Mouse (Mus musculus): Measurements from ENCODE around the gene Ap1m2. TPM values are rescaled to one million over a fixed set of nuclear protein-coding genes. Genes with fewer than 3 reads are reported as not detected.

Gene Ap1m2
- polyA plus RNA-seq, 1 experiment from 2014 or later = 16.3 TPM

DNA sequence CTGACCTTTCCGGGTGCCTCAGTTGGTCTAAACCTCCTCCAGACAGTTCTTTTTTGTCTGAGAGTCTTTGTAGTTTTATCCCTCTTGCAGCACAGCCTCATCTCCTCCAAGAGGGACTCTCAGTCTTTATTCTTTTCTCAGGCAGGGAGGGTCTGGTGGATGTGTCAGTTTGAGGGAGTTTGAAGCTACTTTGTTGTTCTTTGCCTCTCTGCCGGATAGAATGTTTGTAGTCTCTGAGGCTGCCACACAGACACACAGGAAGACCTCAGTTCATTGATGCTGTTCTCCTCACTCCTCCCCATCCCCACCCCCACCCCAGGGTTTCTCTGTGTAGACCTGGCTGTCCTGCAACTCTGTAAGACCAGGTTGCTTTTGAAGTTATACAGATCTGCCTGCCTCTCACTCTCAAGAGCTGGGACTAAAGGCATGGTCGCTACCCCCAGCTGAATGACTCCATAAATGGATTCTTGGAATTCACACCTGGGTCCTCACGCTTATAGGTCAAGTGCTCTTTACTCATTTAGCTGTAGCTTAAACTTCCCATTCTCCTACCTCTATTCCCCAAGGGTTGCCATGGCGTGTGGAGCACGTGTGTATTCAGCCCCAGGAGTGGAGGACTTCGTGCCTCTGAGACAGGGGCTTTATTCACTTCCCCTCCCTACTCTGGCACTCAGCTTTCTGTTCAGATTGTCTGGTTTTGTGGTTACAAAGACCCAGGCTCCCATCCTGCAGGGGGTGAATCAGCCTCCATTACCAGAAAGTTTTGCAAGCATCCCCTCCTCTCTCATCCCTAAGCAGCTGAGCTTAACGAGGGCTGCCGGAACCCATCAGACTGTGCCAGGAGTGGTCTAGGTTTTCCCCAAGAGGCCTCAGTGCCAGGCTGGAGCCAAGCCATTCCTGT lies 20.3 kb upstream of the Ap1m2 start:
- no peak overlapping the region for H3K27ac ChIP-seq (replicated peaks; ENCODE audit: low read depth, low read length)
- no peaks in the 10 kb centered on the region for H3K9me3 ChIP-seq (replicated peaks; ENCODE audit: control insufficient read depth, low read length)
- 40% methylated on average over 9 of the region's 9 CpGs for WGBS
- no peaks in the 10 kb centered on the region; the same call in 1 of the 2 replicates for H3K4me1 ChIP-seq (ENCODE audit: control insufficient read depth, insufficient read depth, low read length)
- DNase-seq (ENCODE audit: low spot score) (peak; percentile 9), ATAC-seq (replicated peaks; ENCODE audit: insufficient number of reproducible peaks, low FRiP score, low TSS enrichment, low read depth) (peak; percentile 8; the same call in 1 of the 2 replicates)
- no peak overlapping the region for H3K4me3 ChIP-seq (ENCODE audit: low read depth, low read length)
- H3K4me2 ChIP-seq (ENCODE audit: low read depth, low read length) = no peak overlapping the region
- H3K27me3 ChIP-seq (ENCODE audit: control insufficient read depth, insufficient read depth, low read length) = no peaks in the 10 kb centered on the region
- no peak overlapping the region for H3K9ac ChIP-seq (replicated peaks; ENCODE audit: low read length)
- H3K36me3 ChIP-seq (replicated peaks; ENCODE audit: control insufficient read depth, insufficient read depth, low read depth, low read length) = no peaks in the 10 kb centered on the region

GRCm38 (mm10) chr9:21331365-21332140 lies 19.4 kb upstream of the Ap1m2 start:
- no peak overlapping the region for H3K9ac ChIP-seq (replicated peaks; ENCODE audit: low read length)
- no peak overlapping the region for H3K27ac ChIP-seq (replicated peaks; ENCODE audit: low read depth, low read length)

DNA sequence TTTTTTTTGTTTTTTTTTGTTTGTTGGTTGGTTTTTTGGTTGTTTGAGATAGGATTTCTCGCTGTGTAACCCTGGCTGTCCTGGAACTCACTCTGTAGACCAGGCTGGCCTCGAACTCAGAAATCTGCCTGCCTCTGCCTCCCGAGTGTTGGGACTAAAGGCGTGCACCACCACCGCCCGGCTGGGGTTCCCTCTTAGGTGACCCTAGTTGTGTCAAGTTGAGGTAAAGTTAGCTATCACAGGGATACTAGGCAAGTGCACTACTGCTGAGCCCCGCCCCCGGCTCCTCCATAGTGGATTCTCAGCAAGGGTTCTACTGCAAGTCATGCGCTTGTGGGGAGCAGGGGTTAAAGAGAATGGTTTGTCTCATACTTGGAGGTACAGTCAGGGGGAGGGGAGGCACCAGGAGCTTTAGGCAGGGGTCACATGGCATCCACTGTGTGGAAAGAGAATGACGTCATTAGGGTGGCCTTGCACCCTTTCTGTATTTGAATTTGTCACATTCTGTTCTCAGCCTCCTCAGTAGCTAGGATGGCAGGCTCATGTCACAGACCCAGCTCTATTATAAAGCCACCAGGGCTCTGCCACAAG lies 17.7 kb upstream of the Ap1m2 start:
- ATAC-seq (replicated peaks; ENCODE audit: insufficient number of reproducible peaks, low FRiP score, low TSS enrichment, low read depth) (no peak), DNase-seq (ENCODE audit: low spot score) (no peak)
- Histone ChIP-seq H3K9ac (replicated peaks; ENCODE audit: low read length) (no peak overlapping the region), H3K4me1 (ENCODE audit: control insufficient read depth, insufficient read depth, low read length) (no peaks in the 10 kb centered on the region; the same call in 1 of the 2 replicates), H3K4me3 (ENCODE audit: low read depth, low read length) (no peak overlapping the region), H3K36me3 (replicated peaks; ENCODE audit: control insufficient read depth, insufficient read depth, low read depth, low read length) (no peaks in the 10 kb centered on the region), H3K27me3 (ENCODE audit: control insufficient read depth, insufficient read depth, low read length) (no peaks in the 10 kb centered on the region), H3K9me3 (replicated peaks; ENCODE audit: control insufficient read depth, low read length) (no peaks in the 10 kb centered on the region), H3K27ac (replicated peaks; ENCODE audit: low read depth, low read length) (no peak overlapping the region), H3K4me2 (ENCODE audit: low read depth, low read length) (no peak overlapping the region)
- WGBS = 94% methylated on average over 10 of the region's 10 CpGs

More at GRCm38 (mm10) chr9:21331365-21332140, 19.4 kb upstream of the Ap1m2 start:
- Histone ChIP-seq H3K36me3 (replicated peaks; ENCODE audit: control insufficient read depth, insufficient read depth, low read depth, low read length) (no peaks in the 10 kb centered on the region), H3K4me3 (ENCODE audit: low read depth, low read length) (no peak overlapping the region), H3K27me3 (ENCODE audit: control insufficient read depth, insufficient read depth, low read length) (no peaks in the 10 kb centered on the region), H3K4me1 (ENCODE audit: control insufficient read depth, insufficient read depth, low read length) (no peaks in the 10 kb centered on the region; the same call in 1 of the 2 replicates), H3K9me3 (replicated peaks; ENCODE audit: control insufficient read depth, low read length) (no peaks in the 10 kb centered on the region), H3K4me2 (ENCODE audit: low read depth, low read length) (no peak overlapping the region)
- DNase-seq (ENCODE audit: low spot score) = no peak
- no peak for ATAC-seq (replicated peaks; ENCODE audit: insufficient number of reproducible peaks, low FRiP score, low TSS enrichment, low read depth)
- WGBS = 87% methylated on average over 12 of the region's 12 CpGs

DNA sequence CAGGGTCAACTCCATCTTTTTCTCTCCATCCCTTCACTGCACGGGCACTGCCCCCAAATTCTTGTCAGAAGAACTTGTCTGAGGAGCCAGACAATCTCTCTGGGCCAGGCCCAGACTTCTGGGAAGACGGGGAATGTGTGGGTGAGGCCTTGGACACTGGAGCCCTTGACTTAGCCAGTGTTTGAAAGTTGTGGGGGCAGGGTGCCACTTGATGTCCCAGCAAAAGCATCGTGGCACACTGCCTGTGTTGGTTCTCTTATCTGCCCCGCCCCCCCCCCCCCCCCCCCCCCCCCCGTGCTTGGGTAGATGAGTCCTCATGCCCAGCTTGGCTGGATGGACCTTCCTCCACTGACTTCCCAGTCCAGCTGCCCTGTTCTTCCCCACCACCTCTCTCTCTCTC lies 16.9 kb upstream of the Ap1m2 start:
- H3K27ac ChIP-seq (replicated peaks; ENCODE audit: low read depth, low read length) = no peak overlapping the region
- DNase-seq (ENCODE audit: low spot score) = no peak
- H3K9ac ChIP-seq (replicated peaks; ENCODE audit: low read length) = no peak overlapping the region
- H3K4me1 ChIP-seq (ENCODE audit: control insufficient read depth, insufficient read depth, low read length) = no peaks in the 10 kb centered on the region; the same call in 1 of the 2 replicates
- no peak for ATAC-seq (replicated peaks; ENCODE audit: insufficient number of reproducible peaks, low FRiP score, low TSS enrichment, low read depth)
- no peaks in the 10 kb centered on the region for H3K9me3 ChIP-seq (replicated peaks; ENCODE audit: control insufficient read depth, low read length)
- no peaks in the 10 kb centered on the region for H3K27me3 ChIP-seq (ENCODE audit: control insufficient read depth, insufficient read depth, low read length)
- no peak overlapping the region for H3K4me3 ChIP-seq (ENCODE audit: low read depth, low read length)
- no peaks in the 10 kb centered on the region for H3K36me3 ChIP-seq (replicated peaks; ENCODE audit: control insufficient read depth, insufficient read depth, low read depth, low read length)
- H3K4me2 ChIP-seq (ENCODE audit: low read depth, low read length) = no peak overlapping the region
- WGBS = 78% methylated on average over 4 of the region's 5 CpGs

DNA sequence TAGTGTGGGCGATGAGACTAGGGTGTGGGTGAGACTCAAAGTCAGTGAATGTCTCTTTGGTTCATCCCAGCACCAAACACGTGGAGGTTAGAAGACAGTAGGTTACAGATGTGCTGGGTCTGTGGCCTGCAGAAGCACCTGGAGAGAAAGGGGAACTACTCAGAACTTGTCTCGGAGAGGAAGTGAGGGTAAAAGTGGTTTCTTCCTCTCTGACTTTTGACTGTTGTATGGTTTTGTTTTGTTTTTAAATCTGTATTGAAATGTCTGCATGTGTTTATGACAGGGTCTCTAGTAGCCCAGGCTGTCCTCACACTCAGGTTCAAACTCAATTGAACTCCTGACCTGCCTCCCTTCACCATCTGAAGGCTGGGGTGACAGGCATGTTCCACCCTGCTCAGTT lies 15.9 kb upstream of the Ap1m2 start:
- Histone ChIP-seq H3K36me3 (replicated peaks; ENCODE audit: control insufficient read depth, insufficient read depth, low read depth, low read length) (no peaks in the 10 kb centered on the region), H3K9ac (replicated peaks; ENCODE audit: low read length) (no peak overlapping the region), H3K27me3 (ENCODE audit: control insufficient read depth, insufficient read depth, low read length) (no peaks in the 10 kb centered on the region), H3K4me3 (ENCODE audit: low read depth, low read length) (no peak overlapping the region), H3K27ac (replicated peaks; ENCODE audit: low read depth, low read length) (no peak overlapping the region), H3K9me3 (replicated peaks; ENCODE audit: control insufficient read depth, low read length) (no peaks in the 10 kb centered on the region), H3K4me2 (ENCODE audit: low read depth, low read length) (no peak overlapping the region), H3K4me1 (ENCODE audit: control insufficient read depth, insufficient read depth, low read length) (no peaks in the 10 kb centered on the region; the same call in 1 of the 2 replicates)
- DNase-seq (ENCODE audit: low spot score) (no peak), ATAC-seq (replicated peaks; ENCODE audit: insufficient number of reproducible peaks, low FRiP score, low TSS enrichment, low read depth) (no peak)
- WGBS = 83% methylated on average over 3 of the region's 3 CpGs

- WGBS = 72% methylated on average over 3 of the region's 3 CpGs
- H3K27me3 ChIP-seq (ENCODE audit: control insufficient read depth, insufficient read depth, low read length) = no peaks in the 10 kb centered on the region
- H3K9me3 ChIP-seq (replicated peaks; ENCODE audit: control insufficient read depth, low read length) = no peaks in the 10 kb centered on the region
- DNase-seq (ENCODE audit: low spot score) (no peak), ATAC-seq (replicated peaks; ENCODE audit: insufficient number of reproducible peaks, low FRiP score, low TSS enrichment, low read depth) (no peak)
- no peaks in the 10 kb centered on the region for H3K36me3 ChIP-seq (replicated peaks; ENCODE audit: control insufficient read depth, insufficient read depth, low read depth, low read length)
- no peak overlapping the region for H3K4me2 ChIP-seq (ENCODE audit: low read depth, low read length)
- H3K4me3 ChIP-seq (ENCODE audit: low read depth, low read length) = no peak overlapping the region
- H3K4me1 ChIP-seq (ENCODE audit: control insufficient read depth, insufficient read depth, low read length) = no peaks in the 10 kb centered on the region; the same call in 1 of the 2 replicates
- no peak overlapping the region for H3K27ac ChIP-seq (replicated peaks; ENCODE audit: low read depth, low read length)
- no peak overlapping the region for H3K9ac ChIP-seq (replicated peaks; ENCODE audit: low read length)
Measured at GRCm38 (mm10) chr9:21327569-21327968, 15.4 kb upstream of the Ap1m2 start.

DNA sequence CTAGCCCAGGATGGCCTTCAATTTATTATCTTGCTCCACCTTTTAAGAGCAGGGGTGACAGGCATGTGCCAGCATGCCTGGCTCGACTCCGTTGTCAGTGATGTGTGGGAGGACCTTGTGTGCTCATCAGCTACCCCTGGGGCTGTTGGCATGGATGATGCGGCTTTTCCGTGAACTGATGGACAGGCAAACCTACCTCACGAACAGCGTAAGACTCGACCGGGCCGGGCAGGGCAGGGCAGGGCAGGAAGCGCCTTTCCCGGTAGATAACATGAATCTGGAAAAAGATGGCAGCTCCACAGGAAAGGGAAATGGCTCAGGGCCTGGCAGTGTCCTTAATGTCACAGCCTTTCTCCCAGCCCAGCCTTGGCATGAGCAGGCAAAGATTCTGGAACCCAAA lies 12.1 kb upstream of the Ap1m2 start:
- Histone ChIP-seq H3K27me3 (ENCODE audit: control insufficient read depth, insufficient read depth, low read length) (no peaks in the 10 kb centered on the region), H3K9me3 (replicated peaks; ENCODE audit: control insufficient read depth, low read length) (no peaks in the 10 kb centered on the region), H3K9ac (replicated peaks; ENCODE audit: low read length) (no peak overlapping the region), H3K27ac (replicated peaks; ENCODE audit: low read depth, low read length) (no peak overlapping the region), H3K4me1 (ENCODE audit: control insufficient read depth, insufficient read depth, low read length) (no peaks in the 10 kb centered on the region; the same call in 1 of the 2 replicates), H3K4me2 (ENCODE audit: low read depth, low read length) (no peak overlapping the region), H3K4me3 (ENCODE audit: low read depth, low read length) (no peak overlapping the region), H3K36me3 (replicated peaks; ENCODE audit: control insufficient read depth, insufficient read depth, low read depth, low read length) (no peaks in the 10 kb centered on the region)
- WGBS = 87% methylated on average over 11 of the region's 11 CpGs
- ATAC-seq (replicated peaks; ENCODE audit: insufficient number of reproducible peaks, low FRiP score, low TSS enrichment, low read depth) = no peak
- DNase-seq (ENCODE audit: low spot score) = no peak

All from embryonic facial prominence, embryonic 11.5 days (tissue).